Mouse (Mus musculus) bone marrow, adult 2 months (tissue): Measurements from ENCODE around the gene Rnf19b.

ENCODE experiments used
- CTCF ChIP-seq: fragments of 200-500 bp; IDR thresholded peaks from 2 replicates; pipeline ENCODE4 v1.5.1; 2011; ENCODE audit warnings: low read length, control low read depth; ENCODE audit not compliant: control insufficient read depth, insufficient read depth
- POLR2A ChIP-seq: fragments of 200-500 bp; IDR thresholded peaks from 2 replicates; pipeline ENCODE4 v1.6.1; 2011; ENCODE audit warnings: low read depth, mild to moderate bottlenecking, control low read depth, low read length, borderline replicate concordance; ENCODE audit not compliant: control insufficient read depth

DNA sequence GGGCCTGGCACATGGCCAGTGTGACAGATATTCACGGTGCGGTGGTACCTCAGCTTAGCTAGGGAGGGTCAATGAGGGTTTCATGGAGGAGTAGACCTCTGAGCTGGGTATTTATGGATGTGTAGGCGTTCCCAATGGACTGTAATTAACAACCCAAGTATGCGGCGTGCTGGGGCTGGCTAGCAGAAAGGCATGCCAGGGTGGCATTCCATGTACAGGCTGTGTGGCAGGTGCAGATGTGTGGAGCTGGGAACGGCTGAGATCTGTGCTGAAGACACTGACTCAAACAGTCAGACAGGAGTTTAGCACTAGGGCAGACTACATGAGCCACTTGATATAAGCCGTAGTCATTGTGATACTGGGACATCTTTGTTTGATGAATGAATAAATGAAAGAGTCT lies 50.6 kb downstream of the Rnf19b start:
- TF ChIP-seq POLR2A (no peak), CTCF (no peak)
